Mouse (Mus musculus): ENCODE measurements at regions not wholly inside any gene's neighbourhood (a gene's known extent, or its start where the extent isn't known, plus 50 kb on each side); places are given as distances from the start of the nearest gene placed in this dataset.

DNA sequence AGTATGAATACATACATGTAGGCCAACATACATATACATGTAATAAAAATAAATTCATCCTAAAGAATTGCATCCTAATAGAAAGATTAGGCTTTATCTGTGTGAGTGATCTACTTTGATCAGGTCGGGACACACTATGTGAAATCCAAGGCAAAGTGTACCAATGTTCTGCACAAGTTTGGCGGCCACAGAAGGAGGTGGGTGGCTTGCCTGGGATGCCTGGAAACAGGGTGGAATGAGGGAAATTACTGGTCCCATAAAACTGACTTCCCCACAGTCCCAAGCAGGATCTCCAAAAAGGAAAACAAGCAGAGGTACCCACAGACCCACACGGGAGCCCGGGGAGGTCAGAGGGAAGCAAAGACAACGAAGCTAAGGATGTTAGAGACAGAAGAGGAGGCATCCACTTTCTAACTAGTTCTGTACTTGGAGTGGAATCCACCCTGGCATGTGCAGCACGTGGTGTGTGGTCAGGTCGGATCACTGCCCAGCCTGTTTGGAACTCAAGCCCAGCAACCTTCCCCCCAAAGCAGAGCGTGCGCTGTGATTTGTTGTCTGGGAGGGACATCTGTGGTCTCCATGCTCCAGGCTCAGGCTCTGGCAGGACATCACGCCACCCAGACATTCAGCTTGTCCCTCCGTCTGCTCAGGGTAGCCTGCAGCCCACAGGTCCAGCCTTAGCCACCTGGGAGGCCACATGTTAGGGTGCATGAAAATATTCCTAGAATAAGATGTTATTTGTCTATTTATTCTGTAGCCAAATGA lies 615.3 kb upstream of the 3110018I06Rik start:
- no peaks in the 10 kb centered on the region for H3K9me3 ChIP-seq (replicated peaks; ENCODE audit: insufficient read depth, low read length)
- TF ChIP-seq ETS1 (IDR thresholded peaks at IDR 0.05; ENCODE audit: low read depth, low read length) (no peak), CHD2 (IDR thresholded peaks at IDR 0.05; ENCODE audit: low read length) (no peak), CHD1 (IDR thresholded peaks at IDR 0.05; ENCODE audit: low read depth, low read length) (no peak), POLR2AphosphoS5 (IDR thresholded peaks at IDR 0.05; ENCODE audit: borderline replicate concordance, low read depth, low read length) (no peak), HCFC1 (IDR thresholded peaks at IDR 0.05; ENCODE audit: low read depth, low read length) (no peak), ZKSCAN1 (IDR thresholded peaks at IDR 0.05; ENCODE audit: low read depth, low read length) (no peak), TBP (IDR thresholded peaks at IDR 0.05; ENCODE audit: low read depth, low read length) (no peak), POLR2AphosphoS2 (IDR thresholded peaks at IDR 0.05; ENCODE audit: low read length) (no peak), POLR2A (IDR thresholded peaks at IDR 0.05; ENCODE audit: control insufficient read depth in 1 of 2, insufficient read depth in 1 of 2, low read depth in 1 of 2, low read length in 2 of 2, poor library complexity in 1 of 2) (no peak), NRF1 (IDR thresholded peaks at IDR 0.05; ENCODE audit: insufficient read depth, low read depth, low read length, poor library complexity, severe bottlenecking) (no peak), RCOR1 (IDR thresholded peaks at IDR 0.05; ENCODE audit: low read depth, low read length) (no peak), MYB (IDR thresholded peaks at IDR 0.05; ENCODE audit: low read depth, low read length) (no peak), EP300 (IDR thresholded peaks at IDR 0.05; ENCODE audit: low read depth in 1 of 2, low read length in 2 of 2) (no peak), ZNF384 (IDR thresholded peaks at IDR 0.05; ENCODE audit: low read depth, low read length) (no peak), MEF2A (IDR thresholded peaks at IDR 0.05; ENCODE audit: extremely low read depth, insufficient replicate concordance, low read depth, low read length, poor library complexity, severe bottlenecking) (no peak), ZC3H11A (IDR thresholded peaks at IDR 0.05; ENCODE audit: low read depth, low read length) (no peak), MAZ (IDR thresholded peaks at IDR 0.05; ENCODE audit: low read depth, low read length) (no peak), E2F4 (IDR thresholded peaks at IDR 0.05; ENCODE audit: borderline replicate concordance, low read depth, low read length) (no peak), CTCF (IDR thresholded peaks at IDR 0.05 in 2 of 3, conservative IDR thresholded peaks at IDR 0.05 in 1 of 3; ENCODE audit: control insufficient read depth in 1 of 3, insufficient read depth in 1 of 3, low read depth in 2 of 3, low read length in 3 of 3, poor library complexity in 1 of 3, severe bottlenecking in 1 of 3) (no peak)
- no peak for DNase-seq (ENCODE audit: low read depth, low spot score)

DNA sequence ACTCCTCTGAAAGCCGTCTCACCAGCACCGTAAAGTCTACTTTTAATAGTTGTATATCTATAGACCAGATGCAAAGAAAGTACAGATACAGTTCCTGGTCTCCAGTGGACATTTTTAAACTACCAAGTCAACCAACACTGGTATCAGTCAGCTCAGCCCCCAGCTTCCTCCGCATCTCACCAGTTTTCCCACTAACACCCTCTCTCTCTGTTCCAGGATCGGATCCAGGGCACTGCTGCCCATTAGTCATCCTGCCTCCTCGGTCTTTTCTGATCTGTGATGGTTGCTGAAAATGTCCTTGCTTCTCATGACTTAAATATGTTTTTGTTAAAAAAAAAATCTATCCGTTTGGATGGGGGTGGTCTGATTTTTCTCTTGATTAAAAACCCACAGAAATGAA lies 598.1 kb upstream of the 3110018I06Rik start:
- H3K4me1 ChIP-seq (ENCODE audit: control insufficient read depth in 1 of 2, insufficient read depth in 2 of 2, low read length in 2 of 2) = no peaks in the 10 kb centered on the region
- no peak for DNase-seq (ENCODE audit: low read depth, low spot score)
- no peak for TF ChIP-seq TAL1 (IDR thresholded peaks at IDR 0.05; ENCODE audit: low read length)
- TF ChIP-seq POLR2AphosphoS5 (IDR thresholded peaks at IDR 0.05; ENCODE audit: borderline replicate concordance, low read depth, low read length) = no peak
- TF ChIP-seq POLR2AphosphoS2 (IDR thresholded peaks at IDR 0.05; ENCODE audit: low read length) = no peak
- no peak for TF ChIP-seq MXI1 (IDR thresholded peaks at IDR 0.05; ENCODE audit: low read depth, low read length)
- no peak for TF ChIP-seq POLR2A (IDR thresholded peaks at IDR 0.05; ENCODE audit: control insufficient read depth in 1 of 2, insufficient read depth in 1 of 2, low read depth in 1 of 2, low read length in 2 of 2, poor library complexity in 1 of 2)
- no peak for TF ChIP-seq MAX (IDR thresholded peaks at IDR 0.05; ENCODE audit: low read length)
- TF ChIP-seq CHD2 (IDR thresholded peaks at IDR 0.05; ENCODE audit: low read length) = no peak
- TF ChIP-seq MEF2A (IDR thresholded peaks at IDR 0.05; ENCODE audit: extremely low read depth, insufficient replicate concordance, low read depth, low read length, poor library complexity, severe bottlenecking) = no peak
- no peak for TF ChIP-seq CHD1 (IDR thresholded peaks at IDR 0.05; ENCODE audit: low read depth, low read length)
- no peak for TF ChIP-seq USF2 (IDR thresholded peaks at IDR 0.05; ENCODE audit: borderline replicate concordance in 1 of 2, insufficient read depth in 1 of 2, low read depth in 1 of 2, low read length in 2 of 2)
- no peak for TF ChIP-seq TCF12 (IDR thresholded peaks at IDR 0.05; ENCODE audit: low read depth, low read length)
- TF ChIP-seq RCOR1 (IDR thresholded peaks at IDR 0.05; ENCODE audit: low read depth, low read length) = no peak
- no peak for TF ChIP-seq ZC3H11A (IDR thresholded peaks at IDR 0.05; ENCODE audit: low read depth, low read length)
- TF ChIP-seq ZNF384 (IDR thresholded peaks at IDR 0.05; ENCODE audit: low read depth, low read length) = no peak
- no peak for TF ChIP-seq NELFE (IDR thresholded peaks at IDR 0.05; ENCODE audit: low read depth, low read length)
- no peak for TF ChIP-seq UBTF (IDR thresholded peaks at IDR 0.05; ENCODE audit: borderline replicate concordance, insufficient read depth, low read depth, low read length)
- H3K27me3 ChIP-seq (ENCODE audit: control insufficient read depth in 1 of 2, insufficient read depth in 2 of 2, low read length in 2 of 2) = no peaks in the 10 kb centered on the region
- no peaks in the 10 kb centered on the region for H3K9me3 ChIP-seq (replicated peaks; ENCODE audit: insufficient read depth, low read length)
- H3K79me2 ChIP-seq (ENCODE audit: control insufficient read depth, insufficient read depth, low read length, poor library complexity) = no peaks in the 10 kb centered on the region
- no peak overlapping the region for H3K9ac ChIP-seq (ENCODE audit: control insufficient read depth, low read depth, low read length, poor library complexity, severe bottlenecking)
- H3K27ac ChIP-seq (ENCODE audit: control insufficient read depth, low read depth, low read length) = no peak overlapping the region
- H3K36me3 ChIP-seq (ENCODE audit: control insufficient read depth in 1 of 2, insufficient read depth in 2 of 2, low read length in 2 of 2) = no peaks in the 10 kb centered on the region
- H3K4me3 ChIP-seq (ENCODE audit: control insufficient read depth in 1 of 2, insufficient read depth in 1 of 2, low read depth in 2 of 2, low read length in 2 of 2) = no peak overlapping the region

More for the DNA sequence above, 615.3 kb upstream of the 3110018I06Rik start:
- no peaks in the 10 kb centered on the region for H3K27me3 ChIP-seq (ENCODE audit: control insufficient read depth in 1 of 2, insufficient read depth in 2 of 2, low read length in 2 of 2)
- H3K36me3 ChIP-seq (ENCODE audit: control insufficient read depth in 1 of 2, insufficient read depth in 2 of 2, low read length in 2 of 2) = no peaks in the 10 kb centered on the region
- no peak overlapping the region for H3K9ac ChIP-seq (ENCODE audit: control insufficient read depth, low read depth, low read length, poor library complexity, severe bottlenecking)
- no peaks in the 10 kb centered on the region for H3K79me2 ChIP-seq (ENCODE audit: control insufficient read depth, insufficient read depth, low read length, poor library complexity)
- H3K4me3 ChIP-seq (ENCODE audit: control insufficient read depth in 1 of 2, insufficient read depth in 1 of 2, low read depth in 2 of 2, low read length in 2 of 2) = no peak overlapping the region
- H3K4me1 ChIP-seq (ENCODE audit: control insufficient read depth in 1 of 2, insufficient read depth in 2 of 2, low read length in 2 of 2) = no peaks in the 10 kb centered on the region
- H3K27ac ChIP-seq (ENCODE audit: control insufficient read depth, low read depth, low read length) = no peak overlapping the region
